Mouse (Mus musculus) cortical plate, adult 2 months (tissue): ENCODE measurements around the gene Srp9. TPM values are rescaled to one million over a fixed set of nuclear protein-coding genes. Genes with fewer than 3 reads are reported as not detected.
"Not testable (repeated sequence)": the region's sequence is repeated elsewhere in the genome, so short reads cannot be mapped to it uniquely, and the experiment has no call there.

Experiments used
- H3K27ac ChIP-seq: fragments of 200-500 bp; 2 replicates; pipeline ENCODE4 v1.5.1; 2012; ENCODE audit warnings: low read length, control low read depth, inconsistent platforms; ENCODE audit not compliant: insufficient read depth
- H3K4me1 ChIP-seq: fragments of 200-500 bp; 2 replicates; pipeline ENCODE4 v1.6.1; 2011; ENCODE audit warnings: low read length; ENCODE audit not compliant: control insufficient read depth, insufficient read depth
- H3K4me3 ChIP-seq: fragments of 200-500 bp; 2 replicates; pipeline ENCODE4 v1.5.1; 2011; ENCODE audit warnings: mild to moderate bottlenecking, low read length, control low read depth; ENCODE audit not compliant: insufficient read depth
- CTCF ChIP-seq: fragments of 200-500 bp; IDR thresholded peaks from 2 replicates; pipeline ENCODE4 v1.5.1; 2011; ENCODE audit warnings: mild to moderate bottlenecking, control low read depth, low read length; ENCODE audit not compliant: insufficient read depth; ENCODE audit errors: extremely low read depth
- POLR2A ChIP-seq: fragments of 200-500 bp; IDR thresholded peaks from 2 replicates; pipeline ENCODE4 v1.6.1; 2011; ENCODE audit warnings: mild to moderate bottlenecking, low read length, control low read depth; ENCODE audit not compliant: insufficient read depth; ENCODE audit errors: extremely low read depth
- polyA plus RNA-seq: library from polyadenylated mRNA; depleted of rRNA; stranded (reverse); fragments of >200 nt; gene quantifications from 2 replicates; pipeline ENCODE4 v1.2.3, GENCODE M21; 2012

The Srp9 gene
- polyA plus RNA-seq, 1 experiment: 112 TPM

- Histone ChIP-seq H3K4me1 (no peaks in the 10 kb centered on the region), H3K27ac (no peak overlapping the region)
- TF ChIP-seq POLR2A (no peak), CTCF (peak; percentile 87)
These were observed 15.8 kb downstream of the Srp9 start for GRCm38 (mm10) chr1:182140370-182140769.

GRCm38 (mm10) chr1:182142725-182143124 lies 18.2 kb downstream of the Srp9 start:
- no peak for TF ChIP-seq POLR2A
- no peak for TF ChIP-seq CTCF
- H3K27ac ChIP-seq: no peak overlapping the region
- no peaks in the 10 kb centered on the region for H3K4me1 ChIP-seq
- H3K4me3 ChIP-seq: no peak overlapping the region

More at GRCm38 (mm10) chr1:182140370-182140769, 15.8 kb downstream of the Srp9 start:
- no peak overlapping the region for H3K4me3 ChIP-seq

- TF ChIP-seq POLR2A (no peak), CTCF (0 out of 2 replicates have a peak, but pooled peaks have one; percentile 8)
- no peak overlapping the region for H3K27ac ChIP-seq
- no peaks in the 10 kb centered on the region for H3K4me1 ChIP-seq
- no peak overlapping the region for H3K4me3 ChIP-seq
These were observed 18.8 kb downstream of the Srp9 start for GRCm38 (mm10) chr1:182143288-182143687.

GRCm38 (mm10) chr1:182145546-182145945 lies 21.0 kb downstream of the Srp9 start:
- no peak for TF ChIP-seq POLR2A
- no peak for TF ChIP-seq CTCF
- H3K4me1 ChIP-seq: no peaks in the 10 kb centered on the region
- no peak overlapping the region for H3K27ac ChIP-seq
- no peak overlapping the region for H3K4me3 ChIP-seq

GRCm38 (mm10) chr1:182148864-182149514 lies 24.5 kb downstream of the Srp9 start:
- Histone ChIP-seq H3K27ac (no peak overlapping the region), H3K4me3 (no peak overlapping the region)
- TF ChIP-seq POLR2A (no peak), CTCF (no peak)

GRCm38 (mm10) chr1:182149966-182150365 lies 25.4 kb downstream of the Srp9 start:
- Histone ChIP-seq H3K4me1 (no peaks in the 10 kb centered on the region), H3K4me3 (no peak overlapping the region), H3K27ac (no peak overlapping the region)
- TF ChIP-seq POLR2A (no peak), CTCF (0 out of 2 replicates have a peak, but pooled peaks have one; percentile 23)

More at GRCm38 (mm10) chr1:182148864-182149514, 24.5 kb downstream of the Srp9 start:
- no peaks in the 10 kb centered on the region for H3K4me1 ChIP-seq

- H3K4me1 ChIP-seq: no peaks in the 10 kb centered on the region
- H3K4me3 ChIP-seq: no peak overlapping the region
- H3K27ac ChIP-seq: no peak overlapping the region
- TF ChIP-seq CTCF (no peak), POLR2A (no peak)
These were observed 33.2 kb downstream of the Srp9 start for GRCm38 (mm10) chr1:182157734-182158133.

- no peak overlapping the region for H3K27ac ChIP-seq
- TF ChIP-seq POLR2A (no peak), CTCF (no peak)
- H3K4me1 ChIP-seq: no peaks in the 10 kb centered on the region
- H3K4me3 ChIP-seq: no peak overlapping the region
These were observed 35.0 kb downstream of the Srp9 start for GRCm38 (mm10) chr1:182159575-182159974.

GRCm38 (mm10) chr1:182162951-182163350 lies 38.4 kb downstream of the Srp9 start:
- no peak for TF ChIP-seq CTCF
- Histone ChIP-seq H3K27ac (no peak overlapping the region), H3K4me1 (no peaks in the 10 kb centered on the region), H3K4me3 (no peak overlapping the region)

- Histone ChIP-seq H3K4me1 (no peaks in the 10 kb centered on the region), H3K4me3 (no peak within 1 kb of the TSS), H3K27ac (no peak within 1 kb of the TSS)
- no peak for TF ChIP-seq CTCF
- no peak for TF ChIP-seq POLR2A
These were observed 39.8 kb downstream of the Srp9 start, which contains the start of gene Vmn1r1 for GRCm38 (mm10) chr1:182164386-182164785. Gene Vmn1r1 (minus strand): TSS chr1:182164486.

GRCm38 (mm10) chr1:182170206-182170605 lies 45.7 kb downstream of the Srp9 start:
- not testable (repeated sequence) for H3K4me1 ChIP-seq, H3K27ac ChIP-seq, H3K4me3 ChIP-seq

GRCm38 (mm10) chr1:182176985-182177384 lies 52.4 kb downstream of the Srp9 start:
- H3K4me1 ChIP-seq, H3K27ac ChIP-seq, H3K4me3 ChIP-seq: not testable (repeated sequence)
